Comparison of ENCODE assay signal across 14 mouse cellular contexts in the genomic region with DNA sequence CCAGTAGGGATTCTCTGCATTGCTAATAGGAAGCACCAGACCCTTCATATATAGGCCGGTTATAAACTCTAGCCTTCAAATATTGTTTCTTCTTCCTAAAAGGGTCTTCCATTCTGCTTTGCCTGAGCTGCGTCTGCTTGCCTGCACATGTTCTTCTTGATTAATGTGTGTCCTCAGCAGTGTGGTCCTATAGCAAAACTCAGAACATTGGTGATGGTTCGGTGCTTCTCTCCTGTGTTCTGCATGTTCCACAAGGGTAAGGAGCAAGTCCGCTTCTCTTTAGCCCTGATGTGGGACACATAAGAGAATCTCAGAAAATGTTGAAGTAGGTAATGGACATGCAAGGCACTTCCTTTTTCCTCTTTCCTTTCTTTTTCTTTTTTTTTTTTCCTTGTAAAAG. TPM values are rescaled to one million over a fixed set of nuclear protein-coding genes. Genes with fewer than 3 reads are reported as not detected.
A peak's percentile ranks its signal among the peaks of the same experiment; 100 is the strongest.
DNase-seq lines count a peak whose midpoint lies in the region; ATAC-seq and TF ChIP-seq lines count a peak whose summit lies in the region.
"Had no signal": no experiment of that assay in that cellular context is flagged by ENCODE, and none has a peak within 500 bp of the region (broad histone marks: within the 10 kb centered on the region; RNA-seq: fewer than 3 reads in every experiment).

No protein-coding gene starts in this region.

- intact Hi-C loops in heart, postnatal 25 days (cut with DNase I), result no loop called here

- no peaks in the 10 kb centered on the region for H3K27me3 ChIP-seq in heart, embryonic 10.5 days (ENCODE audit: insufficient read depth, poor library complexity, severe bottlenecking)
- H3K27me3 ChIP-seq in thymus, adult 2 months (ENCODE audit: control insufficient read depth, insufficient read depth, low read length), result no peaks in the 10 kb centered on the region
- no peaks in the 10 kb centered on the region for H3K27me3 ChIP-seq in liver, embryonic 11.5 days (replicated peaks; ENCODE audit: control insufficient read depth, insufficient read depth, low read length)
- H3K27me3 ChIP-seq in midbrain, embryonic 11.5 days (ENCODE audit: control insufficient read depth, insufficient read depth, low read length), result no peaks in the 10 kb centered on the region
- H3K27me3 ChIP-seq: limb, embryonic 12.5 days had no signal

- H3K4me2 ChIP-seq in liver, embryonic 11.5 days, result no peak overlapping the region; the same call in 1 of the 2 replicates
- no peak overlapping the region for H3K4me2 ChIP-seq in midbrain, embryonic 11.5 days
- H3K4me2 ChIP-seq: limb, embryonic 12.5 days had no signal

- no peak overlapping the region for H3K4me3 ChIP-seq in heart, embryonic 10.5 days
- H3K4me3 ChIP-seq in thymus, adult 2 months (ENCODE audit: control insufficient read depth, insufficient read depth, low read length), result no peak overlapping the region
- no peak overlapping the region for H3K4me3 ChIP-seq in liver, embryonic 11.5 days (ENCODE audit: low read depth, low read length)
- no peak overlapping the region for H3K4me3 ChIP-seq in midbrain, embryonic 11.5 days (ENCODE audit: low read depth, low read length)
- H3K4me3 ChIP-seq: hindbrain, embryonic 10.5 days; limb, embryonic 12.5 days had no signal

- TF ChIP-seq POLR2A in thymus, adult 2 months (IDR thresholded peaks at IDR 0.05; ENCODE audit: control insufficient read depth, extremely low read depth, insufficient read depth, low read length, poor library complexity), result no peak

- H3K36me3 ChIP-seq in heart, embryonic 10.5 days, result no peaks in the 10 kb centered on the region
- H3K36me3 ChIP-seq in thymus, adult 2 months (ENCODE audit: control insufficient read depth, insufficient read depth, low read length), result no peaks in the 10 kb centered on the region
- H3K36me3 ChIP-seq in liver, embryonic 11.5 days (ENCODE audit: control insufficient read depth, insufficient read depth, low read length), result no peaks in the 10 kb centered on the region
- H3K36me3 ChIP-seq in midbrain, embryonic 11.5 days (ENCODE audit: control insufficient read depth, insufficient read depth, low read length), result no peaks in the 10 kb centered on the region
- H3K36me3 ChIP-seq: hindbrain, embryonic 10.5 days; limb, embryonic 12.5 days had no signal

- peaks cover 18% of the 10 kb centered on the region for H3K4me1 ChIP-seq in heart, embryonic 10.5 days
- H3K4me1 ChIP-seq in thymus, adult 2 months (replicated peaks; ENCODE audit: control insufficient read depth, insufficient read depth, low read length), result peaks cover 17% of the 10 kb centered on the region
- peaks cover 29% of the 10 kb centered on the region for H3K4me1 ChIP-seq in liver, embryonic 11.5 days (replicated peaks; ENCODE audit: control insufficient read depth, insufficient read depth, low read length)
- no peaks in the 10 kb centered on the region for H3K4me1 ChIP-seq in midbrain, embryonic 11.5 days (ENCODE audit: control insufficient read depth, insufficient read depth, low read length)
- H3K4me1 ChIP-seq: hindbrain, embryonic 10.5 days; limb, embryonic 12.5 days had no signal

- H3K9me3 ChIP-seq in heart, embryonic 10.5 days, result no peaks in the 10 kb centered on the region
- H3K9me3 ChIP-seq in liver, embryonic 11.5 days (ENCODE audit: control insufficient read depth, low read length), result no peaks in the 10 kb centered on the region
- no peaks in the 10 kb centered on the region for H3K9me3 ChIP-seq in midbrain, embryonic 11.5 days (ENCODE audit: control insufficient read depth, low read length)
- H3K9me3 ChIP-seq: hindbrain, embryonic 10.5 days; limb, embryonic 12.5 days had no signal

- 86% methylated on average over 4 of the region's 4 CpGs for WGBS in heart, embryonic 10.5 days
- WGBS in thymus, adult 2 months, result 64% methylated on average over 4 of the region's 4 CpGs
- 76% methylated on average over 4 of the region's 4 CpGs for WGBS in liver, embryonic 11.5 days
- 89% methylated on average over 4 of the region's 4 CpGs for WGBS in midbrain, embryonic 11.5 days

- H3K9ac ChIP-seq in liver, embryonic 11.5 days (ENCODE audit: low read depth, low read length), result no peak overlapping the region
- H3K9ac ChIP-seq in midbrain, embryonic 11.5 days (ENCODE audit: low read length), result no peak overlapping the region
- H3K9ac ChIP-seq: limb, embryonic 12.5 days had no signal

- DNase-seq in heart, embryonic 10.5 days (ENCODE audit: low spot score), result no peak
- DNase-seq in heart, postnatal 25 days (ENCODE audit: low spot score), result no peak
- DNase-seq in thymus, adult 2 months, result peak; percentile 17
- DNase-seq in thymus, adult 18-20 months, result no peak
- DNase-seq in liver, embryonic 11.5 days (ENCODE audit: low spot score), result no peak
- DNase-seq in thymus, postnatal 4 days, result peak; percentile 35
- no peak for DNase-seq in midbrain, embryonic 11.5 days (ENCODE audit: low spot score, missing footprints)
- no peak for DNase-seq in lung, postnatal 14 days
- DNase-seq: adrenal gland, postnatal 10 days; cerebellum, adult 11 months; embryo, embryonic 11 days; right cerebral cortex, postnatal 25 days had no signal

- H3K27ac ChIP-seq in heart, embryonic 10.5 days, result peak overlapping the region; percentile 77
- peak overlapping the region; percentile 92 for H3K27ac ChIP-seq in thymus, adult 2 months (ENCODE audit: control insufficient read depth, insufficient read depth, low read length)
- H3K27ac ChIP-seq in liver, embryonic 11.5 days (ENCODE audit: low read depth, low read length), result peak overlapping the region; percentile 33; the same call in 1 of the 2 replicates
- H3K27ac ChIP-seq in midbrain, embryonic 11.5 days (ENCODE audit: low read depth, low read length), result no peak overlapping the region
- H3K27ac ChIP-seq: hindbrain, embryonic 10.5 days; limb, embryonic 12.5 days had no signal

- TF ChIP-seq CTCF in thymus, adult 2 months (IDR thresholded peaks at IDR 0.05; ENCODE audit: borderline replicate concordance, control insufficient read depth, extremely low read depth, insufficient read depth, low read length, poor library complexity), result no peak

- no peak for ATAC-seq in liver, embryonic 11.5 days (replicated peaks; ENCODE audit: low FRiP score)
- no peak for ATAC-seq in midbrain, embryonic 11.5 days (ENCODE audit: low FRiP score)

RNA-seq across cellular contexts. Expression of gene Tnfaip3, which starts 47.8 kb away (rescaled TPM):
- 1.6 and 3.7 TPM in 2 replicates for polyA plus RNA-seq in heart, embryonic 10.5 days (2016; fragmentation: Nextera tagmentation; extraction: Ambion mirVana)
- 1 to 10 TPM; 1.7 to 3.2 TPM for total RNA-seq in heart, postnatal 25 days (2021)
- polyA plus RNA-seq in thymus, adult 2 months (2012; rRNA removed), result 41.0 and 41.8 TPM in 2 replicates
- polyA plus RNA-seq in liver, embryonic 11.5 days (2014; fragmentation: Nextera tagmentation; extraction: Ambion mirVana), result 0.81 and 1.3 TPM in 2 replicates
- polyA plus RNA-seq in midbrain, embryonic 11.5 days (2014; fragmentation: Nextera tagmentation; extraction: Ambion mirVana), result 1.2 and 1.4 TPM in 2 replicates

Comparison
In these comparisons a context has a peak if more than half of its experiments do, and no peak if none do; other contexts are left out.
1. DNase-seq: peak in thymus, adult 2 months (single experiment) and thymus, postnatal 4 days (single experiment); none in heart, embryonic 10.5 days (single experiment), heart, postnatal 25 days (single experiment), thymus, adult 18-20 months (0 of 2), liver, embryonic 11.5 days (single experiment), midbrain, embryonic 11.5 days (single experiment) and lung, postnatal 14 days (single experiment).